8 mouse cellular contexts compared by ENCODE assay signal in genomic region chr8:75213307-75213651, GRCm38 (mm10). TPM values are rescaled to one million over a fixed set of nuclear protein-coding genes. Genes with fewer than 3 reads are reported as not detected.
DNase-seq lines count a peak whose midpoint lies in the region; ATAC-seq and TF ChIP-seq lines count a peak whose summit lies in the region.

No protein-coding gene starts in this region.

- no peak for TF ChIP-seq POLR2A in cerebellum, adult 2 months (IDR thresholded peaks at IDR 0.05; ENCODE audit: borderline replicate concordance, insufficient read depth, low read length)
- no peak for TF ChIP-seq POLR2A in small intestine, adult 2 months (IDR thresholded peaks at IDR 0.05; ENCODE audit: low read depth, low read length)

- no peaks in the 10 kb centered on the region for H3K27me3 ChIP-seq in cerebellum, adult 2 months (ENCODE audit: control insufficient read depth, insufficient read depth, low read length)
- peaks cover 29% of the 10 kb centered on the region for H3K27me3 ChIP-seq in lung, postnatal 0 days (replicated peaks; ENCODE audit: insufficient read depth, low read length)
- H3K27me3 ChIP-seq in limb, embryonic 12.5 days = peaks cover 92% of the 10 kb centered on the region
- H3K27me3 ChIP-seq in small intestine, adult 2 months (ENCODE audit: control insufficient read depth, insufficient read depth, low read length) = peaks cover 12% of the 10 kb centered on the region

- peak overlapping the region; percentile 84 for H3K4me3 ChIP-seq in cerebellum, adult 2 months (replicated peaks; ENCODE audit: insufficient read depth, low read depth, low read length)
- peak overlapping the region; percentile 47 for H3K4me3 ChIP-seq in lung, postnatal 0 days (ENCODE audit: low read depth, low read length)
- H3K4me3 ChIP-seq in limb, embryonic 12.5 days (replicated peaks) = peak overlapping the region; percentile 50
- peak overlapping the region; percentile 72 for H3K4me3 ChIP-seq in small intestine, adult 2 months (ENCODE audit: low read depth, low read length)

- under 1% methylated on average over 36 of the region's 36 CpGs for WGBS in cerebellum, adult 2 months
- 0% methylated on average over 28 of the region's 36 CpGs for whole genome bisulfite sequencing in lung, postnatal 0 days
- 2% methylated on average over 35 of the region's 36 CpGs for WGBS in limb, embryonic 12.5 days
- WGBS in small intestine, adult 2 months = 2% methylated on average over 36 of the region's 36 CpGs

- H3K27ac ChIP-seq in cerebellum, adult 2 months (ENCODE audit: insufficient read depth, low read length) = no peak overlapping the region
- H3K27ac ChIP-seq in lung, postnatal 0 days (ENCODE audit: low read length) = no peak overlapping the region
- no peak overlapping the region for H3K27ac ChIP-seq in limb, embryonic 12.5 days
- H3K27ac ChIP-seq in small intestine, adult 2 months (ENCODE audit: insufficient read depth, low read depth, low read length) = no peak overlapping the region

- no peak for DNase-seq in cerebellum, adult 2 months
- DNase-seq in cerebellum, adult 8-10 months = no peak
- DNase-seq in lung, postnatal 0 days (ENCODE audit: low spot score) = no peak
- DNase-seq in lung, postnatal 25 days (ENCODE audit: low spot score) = no peak
- DNase-seq in left cerebral cortex, adult 8-10 months (ENCODE audit: low spot score in 2 of 2) = no peak
- no peak for DNase-seq in right cerebral cortex, postnatal 4 days

- peak; percentile 10 for ATAC-seq in lung, postnatal 0 days
- no peak; the same call in 1 of the 2 replicates for ATAC-seq in limb, embryonic 12.5 days (ENCODE audit: insufficient number of reproducible peaks, insufficient read depth, low FRiP score, low TSS enrichment, low read depth)

- H3K4me1 ChIP-seq in cerebellum, adult 2 months (ENCODE audit: control insufficient read depth, insufficient read depth, low read length) = peaks cover 33% of the 10 kb centered on the region
- H3K4me1 ChIP-seq in lung, postnatal 0 days (ENCODE audit: insufficient read depth, low read depth, low read length) = peaks cover 6% of the 10 kb centered on the region
- H3K4me1 ChIP-seq in limb, embryonic 12.5 days (replicated peaks) = peaks cover 7% of the 10 kb centered on the region
- H3K4me1 ChIP-seq in small intestine, adult 2 months (ENCODE audit: control insufficient read depth, insufficient read depth, insufficient read length, low read length) = peaks cover 6% of the 10 kb centered on the region

- no peak for TF ChIP-seq CTCF in cerebellum, adult 2 months (IDR thresholded peaks at IDR 0.05; ENCODE audit: borderline replicate concordance, insufficient read depth, low read depth, low read length)
- no peak for TF ChIP-seq CTCF in lung, postnatal 0 days (IDR thresholded peaks at IDR 0.05)
- TF ChIP-seq CTCF in small intestine, adult 2 months (IDR thresholded peaks at IDR 0.05; ENCODE audit: extremely low read depth, insufficient read length, insufficient replicate concordance, low read depth, low read length) = no peak

- no peaks in the 10 kb centered on the region for H3K36me3 ChIP-seq in lung, postnatal 0 days (ENCODE audit: insufficient read depth, low read length)
- no peaks in the 10 kb centered on the region for H3K36me3 ChIP-seq in limb, embryonic 12.5 days
- no peaks in the 10 kb centered on the region for H3K36me3 ChIP-seq in small intestine, adult 2 months (ENCODE audit: control insufficient read depth, insufficient read depth, low read length)

- 0 out of 2 replicates have a peak overlapping the region, but pooled peaks have one; percentile 8 for H3K9ac ChIP-seq in lung, postnatal 0 days (replicated peaks; ENCODE audit: low read depth)
- H3K9ac ChIP-seq in limb, embryonic 12.5 days (replicated peaks) = peak overlapping the region; percentile 45

- no peaks in the 10 kb centered on the region for H3K9me3 ChIP-seq in lung, postnatal 0 days (ENCODE audit: low read length)
- H3K9me3 ChIP-seq in limb, embryonic 12.5 days = no peaks in the 10 kb centered on the region

- no peak for TF ChIP-seq EP300 in lung, postnatal 0 days (IDR thresholded peaks at IDR 0.05)

- peak overlapping the region; percentile 97 for H3K4me2 ChIP-seq in lung, postnatal 0 days (replicated peaks; ENCODE audit: low read depth, low read length)
- H3K4me2 ChIP-seq in limb, embryonic 12.5 days = peak overlapping the region; percentile 91

RNA-seq across cellular contexts. Expression of gene Rasd2, which starts 0.5 kb away (rescaled TPM):
- polyA plus RNA-seq in cerebellum, adult 2 months (2012; rRNA removed) = 20.5 and 22.2 TPM in 2 replicates
- 1.1 and 1.4 TPM in 2 replicates for polyA plus RNA-seq in lung, postnatal 0 days (2015; fragmentation: Nextera tagmentation; extraction: Ambion mirVana)
- polyA plus RNA-seq in limb, embryonic 12.5 days (2016; fragmentation: Nextera tagmentation; extraction: Ambion mirVana) = 0.14 and 0.27 TPM in 2 replicates
- polyA plus RNA-seq in small intestine, adult 2 months (2012; rRNA removed) = 2.6 and 9.7 TPM in 2 replicates
- 100 to 1,000 TPM; 173 to 220 (median 186) TPM for total RNA-seq in left cerebral cortex, adult 8-10 months (2022)
